Mouse (Mus musculus): ENCODE data around the gene Man1a2.

- 0 out of 2 replicates have a peak, but pooled peaks have one; percentile 26 for TF ChIP-seq CTCF (IDR thresholded peaks at IDR 0.05; ENCODE audit: borderline replicate concordance, control insufficient read depth, extremely low read depth, insufficient read depth, low read length, poor library complexity)
- TF ChIP-seq POLR2A (IDR thresholded peaks at IDR 0.05; ENCODE audit: control insufficient read depth, extremely low read depth, insufficient read depth, low read length, poor library complexity) = no peak; the same call in 1 of the 2 replicates
Observed at GRCm38 (mm10) chr3:100685763-100686370, 564 bp upstream of the Man1a2 start.
